Mouse (Mus musculus) liver, embryonic 14.5 days (tissue): ENCODE results near the gene Acbd5.

Experiments
- CTCF ChIP-seq: IDR thresholded peaks from 2 replicates; pipeline ENCODE4 v1.5.1; 2016; ENCODE audit warnings: antibody characterized with exemption, low read depth, control low read depth
- EP300 ChIP-seq: IDR thresholded peaks from 2 replicates; pipeline ENCODE4 v1.6.1; 2016; ENCODE audit warnings: antibody characterized with exemption, low read depth

DNA sequence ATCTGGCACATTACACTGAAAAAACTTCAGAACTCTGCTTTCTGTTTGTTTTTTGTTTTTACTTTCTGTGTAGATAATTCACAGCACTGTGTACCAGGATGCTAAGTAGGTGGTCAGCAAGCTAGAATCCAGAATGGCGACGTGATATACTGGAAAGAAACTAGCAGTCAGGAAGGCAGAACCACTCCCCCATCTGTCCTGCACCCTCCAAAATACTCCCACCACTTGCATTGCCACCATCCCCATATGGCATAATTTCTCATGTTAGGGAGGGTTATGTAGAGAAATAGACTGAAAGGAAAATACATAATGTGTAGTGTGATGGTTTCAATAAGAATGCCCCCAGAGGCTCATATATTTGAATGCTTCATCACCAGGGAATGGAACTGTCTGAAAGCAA, 16.1 kb upstream of the Acbd5 start:
- no peak for TF ChIP-seq CTCF
- no peak for TF ChIP-seq EP300
